Mouse (Mus musculus): ENCODE results near the gene Ntf5. TPM values are rescaled to one million over a fixed set of nuclear protein-coding genes. Genes with fewer than 3 reads are reported as not detected.
A peak's percentile ranks its signal among the peaks of the same experiment; 100 is the strongest.
"Not testable (repeated sequence)": the region's sequence is repeated elsewhere in the genome, so short reads cannot be mapped to it uniquely, and the experiment has no call there.

The Ntf5 gene
- polyA plus RNA-seq, 1 experiment from 2014 or later: 5.2 TPM

GRCm38 (mm10) chr7:45372371-45372770 is 41.1 kb upstream of the Ntf5 start:
- no peak for ATAC-seq (ENCODE audit: insufficient number of reproducible peaks, insufficient read depth, low FRiP score, low TSS enrichment)
- Histone ChIP-seq H3K27ac (no peak overlapping the region), H3K9me3 (no peaks in the 10 kb centered on the region), H3K27me3 (peaks cover 28% of the 10 kb centered on the region), H3K4me3 (no peak overlapping the region), H3K4me2 (replicated peaks) (no peak overlapping the region), H3K4me1 (peaks cover 21% of the 10 kb centered on the region), H3K36me3 (peaks cover 43% of the 10 kb centered on the region), H3K9ac (no peak overlapping the region)
- WGBS: 83% methylated on average over 5 of the region's 5 CpGs

DNA sequence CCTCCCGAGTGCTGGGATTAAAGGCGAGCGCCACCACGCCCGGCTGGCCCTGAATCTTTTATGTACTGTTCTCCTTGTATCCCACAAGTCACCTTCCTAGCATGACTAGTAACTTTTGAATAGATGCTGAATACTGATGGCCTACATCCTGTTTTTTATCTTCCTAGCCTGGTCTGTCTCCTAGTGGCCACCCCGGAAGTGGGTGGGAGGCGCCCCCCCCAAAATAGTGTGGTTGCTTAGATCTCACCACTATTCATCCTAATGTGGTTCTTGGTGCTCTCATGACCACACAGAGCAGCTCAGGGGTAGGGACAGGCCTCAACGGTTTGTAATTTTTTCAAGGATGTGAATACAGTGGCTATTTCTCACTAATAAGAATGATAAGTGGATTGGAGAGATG is 38.9 kb upstream of the Ntf5 start:
- WGBS: 94% methylated on average over 8 of the region's 8 CpGs
- H3K4me2 ChIP-seq (replicated peaks): no peak overlapping the region
- H3K36me3 ChIP-seq: peaks cover 65% of the 10 kb centered on the region
- H3K9ac ChIP-seq: no peak overlapping the region
- no peak overlapping the region for H3K4me3 ChIP-seq
- H3K4me1 ChIP-seq: peaks cover 16% of the 10 kb centered on the region
- no peak for ATAC-seq (ENCODE audit: insufficient number of reproducible peaks, insufficient read depth, low FRiP score, low TSS enrichment)
- H3K27ac ChIP-seq: no peak overlapping the region
- H3K27me3 ChIP-seq: peaks cover 9% of the 10 kb centered on the region
- H3K9me3 ChIP-seq: no peaks in the 10 kb centered on the region

DNA sequence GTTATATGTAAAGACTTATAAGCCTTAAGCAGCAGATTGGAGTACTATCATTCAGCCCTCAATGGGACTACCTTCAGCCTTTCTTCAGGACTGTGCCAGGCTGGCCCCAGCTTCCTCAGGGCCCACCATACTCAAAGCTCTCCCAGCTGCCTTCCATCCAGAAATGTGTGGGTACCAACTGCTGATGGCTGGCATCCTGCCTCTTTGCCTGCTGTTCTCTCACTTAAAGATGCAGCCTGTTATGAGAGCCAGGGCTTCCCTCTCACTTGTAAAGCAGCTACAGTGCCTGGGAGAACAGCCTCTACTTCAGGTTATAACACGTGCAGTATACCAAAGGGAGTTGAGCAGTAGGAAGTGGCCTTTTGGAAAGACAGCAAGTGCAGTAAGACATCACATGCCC is 37.4 kb upstream of the Ntf5 start:
- Histone ChIP-seq H3K27me3 (no peaks in the 10 kb centered on the region), H3K9ac (no peak overlapping the region), H3K27ac (no peak overlapping the region), H3K36me3 (peaks cover 79% of the 10 kb centered on the region), H3K4me3 (no peak overlapping the region), H3K9me3 (no peaks in the 10 kb centered on the region), H3K4me2 (replicated peaks) (no peak overlapping the region), H3K4me1 (peaks cover 2% of the 10 kb centered on the region)
- no peak for ATAC-seq (ENCODE audit: insufficient number of reproducible peaks, insufficient read depth, low FRiP score, low TSS enrichment)
- WGBS: 90% methylated on average over 1 of the region's 1 CpGs

DNA sequence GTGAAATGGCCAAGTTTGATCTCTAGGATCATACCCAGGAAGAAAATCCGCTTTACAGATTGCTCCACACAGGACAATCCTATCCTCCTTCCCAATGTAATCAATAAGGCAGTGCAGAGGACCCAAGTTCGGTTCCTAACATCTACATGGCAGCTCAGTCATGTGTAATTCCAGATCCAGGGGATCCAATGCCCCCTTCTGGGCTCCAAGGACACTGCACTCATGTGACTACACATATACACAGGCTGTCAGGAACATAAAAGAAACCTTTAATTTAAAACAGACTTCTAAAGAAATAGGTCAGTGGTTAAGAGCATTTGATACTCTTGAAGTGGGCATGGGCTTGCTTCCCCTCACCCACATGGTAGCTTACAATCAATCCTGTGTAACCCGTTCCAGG is 27.4 kb upstream of the Ntf5 start:
- no peak for ATAC-seq (ENCODE audit: insufficient number of reproducible peaks, insufficient read depth, low FRiP score, low TSS enrichment)
- no peak overlapping the region for H3K9ac ChIP-seq
- H3K36me3 ChIP-seq: peaks cover 93% of the 10 kb centered on the region
- WGBS: 75% methylated on average over 3 of the region's 3 CpGs
- H3K4me2 ChIP-seq (replicated peaks): no peak overlapping the region
- no peaks in the 10 kb centered on the region for H3K4me1 ChIP-seq
- no peak overlapping the region for H3K27ac ChIP-seq
- no peaks in the 10 kb centered on the region for H3K9me3 ChIP-seq
- no peak overlapping the region for H3K4me3 ChIP-seq
- no peaks in the 10 kb centered on the region for H3K27me3 ChIP-seq

GRCm38 (mm10) chr7:45395129-45395541 is 18.4 kb upstream of the Ntf5 start:
- Histone ChIP-seq H3K36me3 (peaks cover 22% of the 10 kb centered on the region), H3K4me2 (replicated peaks) (peak overlapping the region; percentile 99), H3K4me1 (peaks cover 17% of the 10 kb centered on the region), H3K9me3 (no peaks in the 10 kb centered on the region), H3K9ac (peak overlapping the region; percentile 93), H3K27me3 (no peaks in the 10 kb centered on the region), H3K4me3 (peak overlapping the region; percentile 82), H3K27ac (peak overlapping the region; percentile 99)
- ATAC-seq (ENCODE audit: insufficient number of reproducible peaks, insufficient read depth, low FRiP score, low TSS enrichment): peak; percentile 72
- under 1% methylated on average over 20 of the region's 20 CpGs for WGBS

DNA sequence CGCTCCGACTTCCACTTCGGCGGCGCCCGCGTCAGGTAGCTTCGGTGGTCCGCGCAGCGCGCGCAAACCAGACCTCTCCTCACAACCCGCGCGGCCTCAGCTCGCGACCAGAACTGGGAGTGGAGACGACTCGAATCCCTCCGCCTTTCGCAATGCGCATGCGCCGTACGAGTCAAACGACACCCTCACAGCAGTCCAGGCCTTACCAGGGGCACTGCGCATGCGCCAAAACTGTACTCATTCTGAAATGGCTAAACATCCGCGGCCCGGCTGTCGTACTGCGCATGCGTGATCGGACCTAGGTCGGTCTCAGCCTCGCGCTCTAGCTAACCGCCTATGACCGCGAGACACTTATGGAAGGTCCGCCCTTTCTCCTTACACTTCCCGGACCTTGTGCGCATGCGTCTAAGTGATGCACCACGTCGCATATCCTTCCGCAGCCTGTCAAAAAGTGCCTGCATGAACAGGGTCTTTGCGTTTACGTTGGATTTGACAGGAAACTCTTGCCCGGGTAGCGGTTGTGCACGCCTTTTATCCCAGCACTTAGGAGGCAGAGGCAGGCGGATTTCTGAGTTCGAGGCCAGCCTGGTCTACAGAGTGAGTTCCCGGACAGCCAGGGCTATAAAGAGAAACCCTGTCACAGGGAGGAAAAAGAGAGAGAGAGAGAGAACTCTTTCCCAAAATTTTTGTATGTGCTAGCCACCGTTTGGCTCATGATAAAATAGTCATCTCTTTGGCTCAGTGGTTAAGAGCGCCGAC is 17.7 kb upstream of the Ntf5 start, which contains the start of gene Snrnp70:
TSS of gene Snrnp70 (minus strand) at position 165 of the 759 bp plus-strand sequence.
- peak within 1 kb of the TSS; percentile 99 for H3K27ac ChIP-seq
- under 1% methylated on average over 60 of the region's 60 CpGs for WGBS
- peaks cover 17% of the 10 kb centered on the region for H3K4me1 ChIP-seq
- peak; percentile 95 for ATAC-seq (ENCODE audit: insufficient number of reproducible peaks, insufficient read depth, low FRiP score, low TSS enrichment)
- H3K9me3 ChIP-seq: no peaks in the 10 kb centered on the region
- H3K36me3 ChIP-seq: peaks cover 16% of the 10 kb centered on the region
- peak within 1 kb of the TSS; percentile 99 for H3K4me2 ChIP-seq (replicated peaks)
- H3K27me3 ChIP-seq: no peaks in the 10 kb centered on the region
- H3K9ac ChIP-seq: peak within 1 kb of the TSS; percentile 93
- H3K4me3 ChIP-seq: peak within 1 kb of the TSS; percentile 82

DNA sequence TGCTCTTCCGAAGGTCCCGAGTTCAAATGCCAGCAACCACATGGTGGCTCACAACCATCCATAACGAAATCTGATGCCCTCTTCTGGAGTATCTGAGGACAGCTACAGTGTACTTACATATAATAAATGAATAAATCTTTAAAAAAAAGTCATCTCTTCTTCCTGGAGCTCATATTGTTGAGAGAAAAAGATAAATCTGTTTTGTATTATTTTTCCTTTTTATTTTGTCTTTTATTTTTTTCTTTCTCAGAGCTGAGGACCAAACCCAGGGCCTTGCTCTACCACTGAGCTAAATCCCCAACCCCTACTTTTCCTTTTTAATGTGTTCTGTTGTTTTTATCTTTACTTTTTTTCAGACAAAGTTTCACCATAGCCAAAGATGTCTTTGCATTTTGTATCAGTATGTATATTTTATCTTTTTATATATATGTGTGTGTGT is 17.1 kb upstream of the Ntf5 start:
- 9% methylated on average over 3 of the region's 3 CpGs for WGBS
- Histone ChIP-seq H3K4me1 (peaks cover 17% of the 10 kb centered on the region), H3K27ac (peak overlapping the region; percentile 99; the same call in 1 of the 2 replicates), H3K4me3 (peak overlapping the region; percentile 82), H3K4me2 (replicated peaks) (peak overlapping the region; percentile 99), H3K36me3 (peaks cover 12% of the 10 kb centered on the region)
- not testable (repeated sequence) for H3K27me3 ChIP-seq; H3K9me3 ChIP-seq; ATAC-seq (ENCODE audit: insufficient number of reproducible peaks, insufficient read depth, low FRiP score, low TSS enrichment); H3K9ac ChIP-seq

DNA sequence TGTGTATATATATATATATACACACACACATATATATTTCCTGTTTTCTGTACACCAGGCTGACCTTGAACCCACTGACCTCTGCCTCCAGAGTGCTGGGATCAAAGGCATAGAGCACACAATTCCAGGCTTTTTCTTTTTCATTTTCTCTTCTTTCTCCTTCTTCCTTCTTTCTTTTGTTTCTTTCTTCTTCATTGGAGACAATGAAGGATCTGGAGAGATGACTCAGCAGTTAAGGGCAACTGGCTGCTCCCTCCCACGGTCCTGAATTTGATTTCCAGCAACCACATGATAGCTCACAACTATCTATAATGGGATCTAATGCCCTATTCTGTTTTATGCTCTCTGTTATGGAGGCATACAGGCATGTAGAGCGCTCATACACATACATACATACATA is 16.7 kb upstream of the Ntf5 start:
- 80% methylated on average over 2 of the region's 2 CpGs for WGBS
- Histone ChIP-seq H3K4me2 (replicated peaks) (no peak overlapping the region), H3K9me3 (no peaks in the 10 kb centered on the region), H3K9ac (no peak overlapping the region), H3K4me1 (peaks cover 17% of the 10 kb centered on the region), H3K4me3 (no peak overlapping the region), H3K27ac (no peak overlapping the region), H3K27me3 (no peaks in the 10 kb centered on the region), H3K36me3 (peaks cover 8% of the 10 kb centered on the region)
- ATAC-seq (ENCODE audit: insufficient number of reproducible peaks, insufficient read depth, low FRiP score, low TSS enrichment): no peak

- Histone ChIP-seq H3K9ac (no peak overlapping the region), H3K4me2 (replicated peaks) (no peak overlapping the region), H3K36me3 (no peaks in the 10 kb centered on the region), H3K27me3 (peaks cover 18% of the 10 kb centered on the region), H3K4me1 (0 out of 2 replicates have a peak, but pooled peaks cover 4% of the 10 kb centered on the region), H3K27ac (0 out of 2 replicates have a peak overlapping the region, but pooled peaks have one; percentile 41), H3K9me3 (no peaks in the 10 kb centered on the region), H3K4me3 (no peak overlapping the region)
- WGBS: 71% methylated on average over 10 of the region's 10 CpGs
- ATAC-seq (ENCODE audit: insufficient number of reproducible peaks, insufficient read depth, low FRiP score, low TSS enrichment): no peak
Observed at GRCm38 (mm10) chr7:45401521-45402085, 11.9 kb upstream of the Ntf5 start.

DNA sequence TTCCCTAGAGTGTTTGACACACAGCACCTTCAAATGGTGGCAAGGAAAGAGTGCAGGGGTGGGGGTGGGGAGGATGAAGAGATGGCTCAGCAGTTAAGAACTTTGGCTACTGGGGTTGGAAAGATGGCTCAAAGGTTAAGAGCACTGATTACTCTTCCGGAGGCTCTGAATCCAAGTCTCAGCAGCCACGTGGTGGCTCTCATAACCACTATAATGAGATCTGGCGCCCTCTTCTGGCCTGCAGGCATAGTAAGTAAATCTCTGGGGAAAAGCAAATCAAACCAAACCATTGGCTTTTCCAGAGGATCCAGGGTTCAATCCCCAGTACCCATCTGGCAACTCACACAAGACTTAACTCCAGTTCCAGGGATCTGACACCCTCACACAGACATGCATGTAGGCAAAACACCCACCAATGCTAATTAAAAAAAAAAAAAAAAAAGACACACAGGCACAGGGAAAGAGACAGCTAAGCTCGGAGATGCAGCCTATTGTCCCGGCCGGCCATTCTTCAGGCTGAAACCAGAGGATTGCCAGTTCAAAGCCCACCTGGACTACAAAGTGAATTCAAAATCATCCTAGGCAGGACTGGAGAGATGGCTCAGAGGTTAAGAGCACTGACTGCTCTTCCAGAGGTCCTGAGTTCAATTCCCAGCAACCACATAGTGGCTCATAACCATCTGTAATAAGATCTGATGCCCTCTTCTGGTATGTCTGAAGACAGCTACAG is 9.8 kb upstream of the Ntf5 start:
- WGBS: 44% methylated on average over 6 of the region's 6 CpGs
- Histone ChIP-seq H3K36me3 (no peaks in the 10 kb centered on the region), H3K27me3 (peaks cover 39% of the 10 kb centered on the region), H3K9me3 (no peaks in the 10 kb centered on the region), H3K4me1 (0 out of 2 replicates have a peak, but pooled peaks cover 4% of the 10 kb centered on the region), H3K27ac (no peak overlapping the region), H3K4me3 (no peak overlapping the region), H3K4me2 (replicated peaks) (no peak overlapping the region), H3K9ac (no peak overlapping the region)
- no peak for ATAC-seq (ENCODE audit: insufficient number of reproducible peaks, insufficient read depth, low FRiP score, low TSS enrichment)

- H3K27ac ChIP-seq: no peak within 1 kb of the TSS
- 0 out of 2 replicates have a peak, but pooled peaks cover 4% of the 10 kb centered on the region for H3K4me1 ChIP-seq
- H3K9ac ChIP-seq: peak within 1 kb of the TSS; percentile 33
- no peaks in the 10 kb centered on the region for H3K36me3 ChIP-seq
- H3K27me3 ChIP-seq: peaks cover 56% of the 10 kb centered on the region
- peak within 1 kb of the TSS; percentile 40 for H3K4me3 ChIP-seq
- WGBS: 12% methylated on average over 28 of the region's 28 CpGs
- H3K4me2 ChIP-seq (replicated peaks): peak within 1 kb of the TSS; percentile 63
- H3K9me3 ChIP-seq: no peaks in the 10 kb centered on the region
- no peak for ATAC-seq (ENCODE audit: insufficient number of reproducible peaks, insufficient read depth, low FRiP score, low TSS enrichment)
Observed at GRCm38 (mm10) chr7:45405091-45406075, 8.1 kb upstream of the Ntf5 start, which contains the start of gene Kcna7. Gene Kcna7, plus strand, starts transcription at chr7:45405653.

All from embryonic facial prominence, embryonic 12.5 days (tissue).